Mouse (Mus musculus) left cerebral cortex, postnatal 25 days (tissue): ENCODE results near the gene Shank3. TPM values are rescaled to one million over a fixed set of nuclear protein-coding genes. Genes with fewer than 3 reads are reported as not detected.

Experiments used
- DNase-seq, 2 experiments: peaks; one replicate each; pipeline ENCODE4 v3.0.0; 2022; ENCODE audit warnings: low spot score in 2 of 2, mixed read lengths in 1 of 2
- intact Hi-C: fragments of 180-260 bp; cut with DNase I; formaldehyde crosslinking; loops from one replicate; pipeline ENCODE4 v1.15.1; 2025
- total RNA-seq, 2 experiments: library from RNA; stranded (reverse); gene quantifications; 2 replicates each; pipeline ENCODE4 v1.2.3; 2021

The Shank3 gene
- total RNA-seq, 2 experiments from 2014 or later, result 210 to 243 TPM

DNA sequence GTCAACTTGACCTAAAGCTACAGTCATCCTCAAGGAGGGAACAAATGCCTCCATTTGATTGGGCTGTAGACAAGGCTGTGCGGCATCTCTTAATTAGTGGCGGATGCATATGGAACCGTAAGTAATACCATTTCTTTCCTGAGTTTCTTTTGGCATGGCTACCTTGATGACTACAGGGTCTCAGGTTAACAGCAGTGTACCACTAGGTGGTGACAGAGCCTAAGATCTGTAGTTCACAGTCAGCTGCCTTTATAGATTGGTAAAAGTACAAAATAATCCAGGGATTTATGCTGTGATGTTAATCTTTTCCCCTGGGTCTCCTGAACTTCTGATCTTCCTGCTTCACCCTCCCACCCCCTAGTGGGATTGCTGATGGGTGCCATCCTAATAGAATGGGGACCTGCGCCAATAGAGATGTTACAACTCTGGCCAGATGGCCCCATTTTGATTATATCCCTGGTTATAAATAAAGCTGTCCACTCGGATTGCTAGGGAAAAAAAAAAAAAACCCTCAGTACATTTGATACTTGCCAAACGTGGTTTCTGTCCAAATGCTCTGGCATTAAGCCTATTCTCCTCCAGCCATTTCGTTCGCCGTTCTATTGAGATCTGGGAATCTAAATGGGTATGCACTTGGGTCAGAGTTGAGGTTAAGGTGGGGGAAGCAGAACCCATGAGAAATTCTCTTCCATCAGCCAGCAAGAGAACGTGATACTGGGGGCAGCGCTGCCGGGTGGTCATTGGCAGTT lies 106.6 kb downstream of the Shank3 start:
- intact Hi-C loops, result loop anchor here (10.0 kb wide), 1 partner anchor 1319 kb away; no protein-coding TSS in a partner anchor
- DNase-seq, result no peak

DNA sequence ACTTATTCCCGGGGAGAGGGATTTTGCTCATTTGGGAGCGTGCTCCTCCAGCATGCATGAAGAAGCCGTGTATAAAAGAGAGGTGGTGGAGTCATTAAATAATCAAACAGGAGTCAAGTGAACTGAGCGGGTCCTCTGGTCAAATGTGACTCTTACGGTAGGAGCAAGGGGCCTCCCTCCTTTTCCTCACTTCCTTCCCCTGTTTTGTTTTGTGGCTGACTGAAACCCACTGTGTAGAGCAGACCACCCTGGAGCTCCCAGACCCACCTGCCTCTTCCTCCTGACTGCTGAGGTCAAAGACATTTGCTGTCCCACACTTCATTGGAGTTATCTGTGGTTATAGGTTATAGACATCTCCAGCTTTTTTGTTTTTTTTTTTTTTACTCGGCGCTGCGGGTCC lies 108.1 kb downstream of the Shank3 start:
- no peak for DNase-seq
- intact Hi-C loops, result loop anchor here (10.0 kb wide), 1 partner anchor 1317 kb away; no protein-coding TSS in a partner anchor

DNA sequence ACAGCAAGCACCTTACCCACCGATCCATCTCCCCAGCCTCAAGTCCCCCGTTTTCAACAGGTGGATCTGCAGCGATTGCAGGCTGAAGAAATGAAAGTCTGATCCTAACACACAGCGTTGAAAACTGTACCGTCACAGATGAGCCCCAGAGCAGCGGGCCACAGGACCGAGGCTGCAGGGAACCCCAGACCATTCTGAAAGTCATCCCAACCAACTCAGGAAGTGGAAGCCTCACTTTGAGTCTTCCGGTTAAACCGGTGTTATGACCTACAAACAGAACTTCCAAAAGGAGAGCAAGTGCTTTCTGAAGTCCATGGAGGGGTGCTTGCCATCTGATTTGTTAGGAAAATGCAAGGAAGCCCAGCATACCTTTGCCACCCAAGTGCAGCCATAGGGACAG lies 108.5 kb downstream of the Shank3 start:
- intact Hi-C loops, result loop anchor here (10.0 kb wide), 1 partner anchor 1317 kb away; no protein-coding TSS in a partner anchor
- no peak for DNase-seq

Other genes with a start within 250 kb of the Shank3 start
- gene Sbf1, start 184.3 kb upstream of the Shank3 start, total RNA-seq, result 100 to 1,000 TPM; 205 to 212 TPM
- not detected for gene Adm2, start 176.9 kb upstream of the Shank3 start, total RNA-seq
- gene Miox, start 165.2 kb upstream of the Shank3 start, total RNA-seq, result not detected
- gene Lmf2, start 144.0 kb upstream of the Shank3 start, total RNA-seq, result 10 to 100 TPM; 21.0 to 21.8 TPM
- gene Ncaph2, start 143.9 kb upstream of the Shank3 start, total RNA-seq, result 10 to 100 TPM; 96.1 to 97.4 TPM
- gene Sco2, start 125.8 kb upstream of the Shank3 start, total RNA-seq, result 10 to 100 TPM; 25.3 to 26.8 TPM
- 1 to 10 TPM; 1.3 to 1.6 TPM for gene Tymp, start 122.6 kb upstream of the Shank3 start, total RNA-seq
- under 1 TPM; 0.57 to 0.80 TPM for gene Odf3b, start 120.3 kb upstream of the Shank3 start, total RNA-seq
- under 1 TPM; 0.30 to 0.34 TPM for gene Klhdc7b, start 114.7 kb upstream of the Shank3 start, total RNA-seq
- under 1 TPM in 1 of 2 experiments, not detected in 1; 0.87 TPM for gene Syce3, start 89.1 kb upstream of the Shank3 start, total RNA-seq
- gene Cpt1b, start 73.8 kb upstream of the Shank3 start, total RNA-seq, result 1 to 10 TPM; 1.3 to 1.6 TPM
- 1 to 10 TPM; 1.9 to 2.1 TPM for gene C730034F03Rik, start 70.0 kb upstream of the Shank3 start, total RNA-seq
- gene Gm44502, start 69.9 kb upstream of the Shank3 start, total RNA-seq, result under 1 TPM in 1 of 2 experiments, not detected in 1; 0.80 TPM
- gene Chkb, start 69.7 kb upstream of the Shank3 start, total RNA-seq, result 10 to 100 TPM; 35.4 to 39.7 TPM
- gene Mapk8ip2, start 45.7 kb upstream of the Shank3 start, total RNA-seq, result 100 to 1,000 TPM; 201 to 242 TPM
- 10 to 100 TPM; 30.4 to 32.5 TPM for gene Arsa, start 22.2 kb upstream of the Shank3 start, total RNA-seq
- 1 to 10 TPM; 1.1 to 1.5 TPM for gene Acr, start 68.7 kb downstream of the Shank3 start, total RNA-seq
- gene Rabl2, start 92.3 kb downstream of the Shank3 start, total RNA-seq, result 10 to 100 TPM; 36.9 to 37.1 TPM